Mouse (Mus musculus) lung, adult 10 weeks (tissue): Measurements from ENCODE around the gene Slc11a1. TPM values are rescaled to one million over a fixed set of nuclear protein-coding genes. Genes with fewer than 3 reads are reported as not detected.

Experiments used
- polyA plus RNA-seq: library from polyadenylated mRNA; stranded (reverse); fragments of 350-450 nt; fragmentation: Illumina TruSeq; extraction: RNeasy Lipid Tissue Mini Kit (QIAGEN cat#74804); gene quantifications from one replicate; pipeline ENCODE4 v1.2.3, GENCODE M21; 2014; ENCODE audit warnings: low read depth, low replicate concordance; ENCODE audit not compliant: insufficient read depth

Gene Slc11a1
- polyA plus RNA-seq, result 9.3 TPM

GRCm38 (mm10) chr1:74374980-74375379 is at the start of gene Slc11a1:
Gene Slc11a1, plus strand, starts transcription at chr1:74375195.

GRCm38 (mm10) chr1:74361812-74362211 is 13.2 kb upstream of the Slc11a1 start, which contains the start of gene Catip:
Gene Catip, plus strand, starts transcription at chr1:74362108.

GRCm38 (mm10) chr1:74390924-74391748 is 16.1 kb downstream of the Slc11a1 start, which contains the start of gene Ctdsp1:
Gene Ctdsp1, plus strand, starts transcription at chr1:74391509.

GRCm38 (mm10) chr1:74408589-74409504 is 33.9 kb downstream of the Slc11a1 start, which contains the start of gene Vil1:
Gene Vil1, plus strand, starts transcription at chr1:74409376.

Other genes with a start within 250 kb of the Slc11a1 start
- 1.8 TPM for gene Rufy4, start 249.7 kb upstream of the Slc11a1 start, polyA plus RNA-seq
- gene Cxcr2, start 221.2 kb upstream of the Slc11a1 start, polyA plus RNA-seq, result 3.5 TPM
- gene Cxcr1, start 180.6 kb upstream of the Slc11a1 start, polyA plus RNA-seq, result 0.51 TPM
- gene Arpc2, start 139.1 kb upstream of the Slc11a1 start, polyA plus RNA-seq, result 238 TPM
- not detected for gene Gpbar1, start 96.6 kb upstream of the Slc11a1 start, polyA plus RNA-seq
- 124 TPM for gene Aamp, start 90.5 kb upstream of the Slc11a1 start, polyA plus RNA-seq
- 67.9 TPM for gene Pnkd, start 90.3 kb upstream of the Slc11a1 start, polyA plus RNA-seq
- gene Tmbim1, start 69.6 kb upstream of the Slc11a1 start, polyA plus RNA-seq, result 122 TPM
- 6.8 TPM for gene Catip, start 13.1 kb upstream of the Slc11a1 start, polyA plus RNA-seq
- 77.0 TPM for gene Ctdsp1, start 16.3 kb downstream of the Slc11a1 start, polyA plus RNA-seq
- 0.31 TPM for gene Vil1, start 34.2 kb downstream of the Slc11a1 start, polyA plus RNA-seq
- 9.2 TPM for gene Cnot9, start 130.9 kb downstream of the Slc11a1 start, polyA plus RNA-seq
- gene Plcd4, start 167.7 kb downstream of the Slc11a1 start, polyA plus RNA-seq, result 0.43 TPM
- gene Usp37, start 169.1 kb downstream of the Slc11a1 start, polyA plus RNA-seq, result 3.3 TPM
- 3.2 TPM for gene Zfp142, start 213.1 kb downstream of the Slc11a1 start, polyA plus RNA-seq
- 8.5 TPM for gene Bcs1l, start 213.1 kb downstream of the Slc11a1 start, polyA plus RNA-seq
- 27.4 TPM for gene Rnf25, start 226.2 kb downstream of the Slc11a1 start, polyA plus RNA-seq
- 2.8 TPM for gene Stk36, start 226.2 kb downstream of the Slc11a1 start, polyA plus RNA-seq